Mouse (Mus musculus) megakaryocyte, embryonic 14.5 days (primary cell): ENCODE measurements around the gene Tbxas1.

ENCODE experiments used
- FLI1 ChIP-seq: IDR thresholded peaks from 2 replicates; pipeline ENCODE4 v1.6.1; 2012; ENCODE audit warnings: low read length, inconsistent platforms, mixed read lengths
- GATA1 ChIP-seq: IDR thresholded peaks from 3 replicates; pipeline ENCODE4 v1.6.1; 2012; ENCODE audit warnings: mixed read lengths, low read length, inconsistent platforms, borderline replicate concordance

DNA sequence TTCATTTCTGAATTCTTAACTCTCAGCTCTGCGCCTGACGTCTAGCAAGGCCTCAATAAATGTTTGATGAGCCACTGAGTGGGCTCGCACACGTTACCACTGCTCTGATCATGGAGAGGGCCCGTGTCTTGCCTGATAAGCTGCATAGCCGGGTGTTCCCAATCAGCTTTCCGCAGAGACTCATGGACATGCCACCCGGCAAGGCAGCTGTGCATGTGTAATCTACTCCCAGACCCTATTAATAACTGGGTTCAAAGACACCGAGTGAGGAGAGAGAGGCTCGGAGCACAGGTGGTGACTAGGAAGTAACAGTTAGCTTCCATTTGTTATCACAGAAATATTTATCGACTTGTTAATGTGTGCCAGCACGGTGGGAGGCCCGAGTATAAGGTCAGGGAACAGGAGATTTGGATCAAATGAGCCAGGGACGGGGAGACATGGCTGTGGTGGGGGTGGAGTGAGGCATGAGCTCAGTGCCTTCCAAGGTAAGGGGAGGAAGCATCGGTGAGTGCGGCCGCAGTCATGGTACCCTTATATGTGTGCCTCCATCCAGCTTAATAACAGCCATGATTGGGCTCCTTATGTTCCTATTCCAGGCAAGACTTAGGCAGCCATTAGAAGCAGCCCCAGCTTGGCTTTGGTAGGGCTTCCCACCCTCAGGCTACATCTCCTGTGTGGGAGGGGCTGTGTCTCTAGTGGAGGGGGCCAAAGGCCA is 46.0 kb downstream of the Tbxas1 start:
- TF ChIP-seq GATA1: no peak
- no peak for TF ChIP-seq FLI1
